Mouse (Mus musculus) midbrain, embryonic 16.5 days (tissue): ENCODE results near the gene Gm20388. TPM values are rescaled to one million over a fixed set of nuclear protein-coding genes. Genes with fewer than 3 reads are reported as not detected.

Source experiments
- ATAC-seq: fragments of 200-750 bp; cut with Nextera tagmentation; 2 replicates; pipeline ENCODE4 v1.8.0; 2017; ENCODE audit warnings: moderate TSS enrichment
- H3K27ac ChIP-seq: fragments of 300-500 bp; sonication (generic); 2 replicates; pipeline ENCODE4 v1.5.1; 2014; ENCODE audit warnings: mild to moderate bottlenecking, low read length, mixed read lengths
- H3K27me3 ChIP-seq: fragments of 300-500 bp; sonication (generic); 2 replicates; pipeline ENCODE4 v1.6.1; 2014; ENCODE audit warnings: low read depth, low read length, mixed read lengths; ENCODE audit not compliant: control insufficient read depth, insufficient read depth
- H3K36me3 ChIP-seq: fragments of 300-500 bp; sonication (generic); 2 replicates; pipeline ENCODE4 v1.6.1; 2014; ENCODE audit warnings: mild to moderate bottlenecking, low read length, moderate library complexity, mixed read lengths; ENCODE audit not compliant: control insufficient read depth, insufficient read depth
- H3K4me1 ChIP-seq: fragments of 300-500 bp; sonication (generic); 2 replicates; pipeline ENCODE4 v1.6.1; 2014; ENCODE audit warnings: mild to moderate bottlenecking, low read length, mixed read lengths; ENCODE audit not compliant: control insufficient read depth, insufficient read depth
- H3K4me2 ChIP-seq: fragments of 300-500 bp; sonication (generic); 2 replicates; pipeline ENCODE4 v1.6.1; 2014; ENCODE audit warnings: mild to moderate bottlenecking, low read length, mixed read lengths
- H3K4me3 ChIP-seq: fragments of 300-500 bp; sonication (generic); 2 replicates; pipeline ENCODE4 v1.5.1; 2014; ENCODE audit warnings: low read depth, mild to moderate bottlenecking, low read length, moderate library complexity, mixed read lengths
- H3K9ac ChIP-seq: fragments of 300-500 bp; sonication (generic); 2 replicates; pipeline ENCODE4 v1.6.1; 2014; ENCODE audit warnings: low read depth, low read length, mixed read lengths
- H3K9me3 ChIP-seq: fragments of 300-500 bp; sonication (generic); replicated peaks from 2 replicates; pipeline ENCODE4 v1.6.1; 2014; ENCODE audit warnings: mild to moderate bottlenecking, low read length, mixed read lengths; ENCODE audit not compliant: control insufficient read depth, poor library complexity, severe bottlenecking
- WGBS: fragments of 180-500 bp; shearing (Covaris S2); extraction: QIAGEN DNeasy Blood & Tissue Kit; methylation state at CpG from one replicate; pipeline ENCODE4 v1.1.7; 2014; 5-methylcytosine and 5-hydroxymethylcytosine counted together
- polyA plus RNA-seq: library from polyadenylated mRNA; unstranded; fragments of >200 nt; fragmentation: Nextera tagmentation; extraction: Ambion mirVana; gene quantifications from 2 replicates; pipeline ENCODE4 v1.2.1, GENCODE M21; 2015

The Gm20388 gene
- polyA plus RNA-seq, 1 experiment from 2014 or later: 7.5 TPM

- Histone ChIP-seq H3K4me3 (no peak overlapping the region), H3K9ac (no peak overlapping the region), H3K4me2 (no peak overlapping the region), H3K27ac (no peak overlapping the region), H3K4me1 (no peaks in the 10 kb centered on the region), H3K27me3 (no peaks in the 10 kb centered on the region), H3K36me3 (no peaks in the 10 kb centered on the region), H3K9me3 (no peaks in the 10 kb centered on the region)
- WGBS: 79% methylated on average over 5 of the region's 5 CpGs
- no peak for ATAC-seq
Observed at GRCm38 (mm10) chr8:122197342-122197741, 2286.7 kb downstream of the Gm20388 start.

- Histone ChIP-seq H3K9me3 (no peaks in the 10 kb centered on the region), H3K9ac (no peak overlapping the region), H3K36me3 (no peaks in the 10 kb centered on the region), H3K27me3 (no peaks in the 10 kb centered on the region), H3K27ac (no peak overlapping the region), H3K4me1 (no peaks in the 10 kb centered on the region), H3K4me2 (no peak overlapping the region), H3K4me3 (no peak overlapping the region)
- no peak for ATAC-seq
- 81% methylated on average over 12 of the region's 12 CpGs for WGBS
Observed at GRCm38 (mm10) chr8:122198378-122199025, 2287.9 kb downstream of the Gm20388 start.

GRCm38 (mm10) chr8:122199191-122199590 lies 2288.6 kb downstream of the Gm20388 start:
- H3K4me1 ChIP-seq: no peaks in the 10 kb centered on the region
- no peaks in the 10 kb centered on the region for H3K27me3 ChIP-seq
- 81% methylated on average over 9 of the region's 9 CpGs for WGBS
- H3K4me2 ChIP-seq: no peak overlapping the region
- no peak overlapping the region for H3K4me3 ChIP-seq
- ATAC-seq: no peak
- no peaks in the 10 kb centered on the region for H3K36me3 ChIP-seq
- H3K27ac ChIP-seq: no peak overlapping the region
- H3K9ac ChIP-seq: no peak overlapping the region
- no peaks in the 10 kb centered on the region for H3K9me3 ChIP-seq

GRCm38 (mm10) chr8:122199841-122200240 lies 2289.2 kb downstream of the Gm20388 start:
- H3K4me3 ChIP-seq: no peak overlapping the region
- WGBS: 86% methylated on average over 4 of the region's 4 CpGs
- no peak for ATAC-seq

GRCm38 (mm10) chr8:122211591-122211990 lies 2300.9 kb downstream of the Gm20388 start:
- no peaks in the 10 kb centered on the region for H3K27me3 ChIP-seq

More at GRCm38 (mm10) chr8:122199841-122200240, 2289.2 kb downstream of the Gm20388 start:
- Histone ChIP-seq H3K27ac (no peak overlapping the region), H3K9me3 (no peaks in the 10 kb centered on the region), H3K27me3 (no peaks in the 10 kb centered on the region), H3K4me2 (no peak overlapping the region), H3K4me1 (no peaks in the 10 kb centered on the region), H3K36me3 (no peaks in the 10 kb centered on the region), H3K9ac (no peak overlapping the region)

GRCm38 (mm10) chr8:122215630-122216029 lies 2305.0 kb downstream of the Gm20388 start:
- no peak overlapping the region for H3K27ac ChIP-seq
- no peaks in the 10 kb centered on the region for H3K36me3 ChIP-seq
- ATAC-seq: no peak
- no peak overlapping the region for H3K4me3 ChIP-seq
- whole genome bisulfite sequencing: 79% methylated on average over 8 of the region's 8 CpGs
- H3K27me3 ChIP-seq: no peaks in the 10 kb centered on the region
- no peak overlapping the region for H3K9ac ChIP-seq
- no peaks in the 10 kb centered on the region for H3K4me1 ChIP-seq
- H3K9me3 ChIP-seq: no peaks in the 10 kb centered on the region; the same call in 1 of the 2 replicates
- no peak overlapping the region for H3K4me2 ChIP-seq

More at GRCm38 (mm10) chr8:122211591-122211990, 2300.9 kb downstream of the Gm20388 start:
- WGBS: 88% methylated on average over 3 of the region's 3 CpGs
- no peak for ATAC-seq
- no peaks in the 10 kb centered on the region for H3K4me1 ChIP-seq
- no peak overlapping the region for H3K4me3 ChIP-seq
- no peaks in the 10 kb centered on the region for H3K9me3 ChIP-seq
- no peak overlapping the region for H3K4me2 ChIP-seq
- H3K27ac ChIP-seq: no peak overlapping the region
- H3K9ac ChIP-seq: no peak overlapping the region
- no peaks in the 10 kb centered on the region for H3K36me3 ChIP-seq

GRCm38 (mm10) chr8:122216433-122216832 lies 2305.8 kb downstream of the Gm20388 start:
- no peak for ATAC-seq
- no peak overlapping the region for H3K4me2 ChIP-seq
- H3K27me3 ChIP-seq: no peaks in the 10 kb centered on the region
- WGBS: 68% methylated on average over 6 of the region's 6 CpGs
- no peak overlapping the region for H3K27ac ChIP-seq
- no peaks in the 10 kb centered on the region for H3K4me1 ChIP-seq
- no peak overlapping the region for H3K4me3 ChIP-seq
- H3K9me3 ChIP-seq: no peaks in the 10 kb centered on the region; the same call in 1 of the 2 replicates
- no peaks in the 10 kb centered on the region for H3K36me3 ChIP-seq
- no peak overlapping the region for H3K9ac ChIP-seq

- ATAC-seq: no peak
- Histone ChIP-seq H3K4me1 (no peaks in the 10 kb centered on the region), H3K4me3 (no peak overlapping the region), H3K27me3 (no peaks in the 10 kb centered on the region), H3K4me2 (no peak overlapping the region), H3K36me3 (no peaks in the 10 kb centered on the region), H3K27ac (no peak overlapping the region), H3K9ac (no peak overlapping the region), H3K9me3 (no peaks in the 10 kb centered on the region; the same call in 1 of the 2 replicates)
- 83% methylated on average over 10 of the region's 10 CpGs for WGBS
Observed at GRCm38 (mm10) chr8:122217456-122218177, 2307.0 kb downstream of the Gm20388 start.

- Histone ChIP-seq H3K4me1 (no peaks in the 10 kb centered on the region), H3K4me2 (no peak overlapping the region), H3K9me3 (no peaks in the 10 kb centered on the region), H3K36me3 (no peaks in the 10 kb centered on the region), H3K27me3 (peaks cover 5% of the 10 kb centered on the region), H3K9ac (no peak overlapping the region), H3K4me3 (no peak overlapping the region), H3K27ac (peak overlapping the region; percentile 30; the same call in 1 of the 2 replicates)
- no peak for ATAC-seq
- WGBS: 62% methylated on average over 10 of the region's 10 CpGs
Observed at GRCm38 (mm10) chr8:122223976-122224649, 2313.5 kb downstream of the Gm20388 start.
